Mouse (Mus musculus): ENCODE measurements around the gene Mllt6. TPM values are rescaled to one million over a fixed set of nuclear protein-coding genes. Genes with fewer than 3 reads are reported as not detected.

Mllt6 gene
- polyA plus RNA-seq, 1 experiment from 2014 or later: 4.2 TPM

DNA sequence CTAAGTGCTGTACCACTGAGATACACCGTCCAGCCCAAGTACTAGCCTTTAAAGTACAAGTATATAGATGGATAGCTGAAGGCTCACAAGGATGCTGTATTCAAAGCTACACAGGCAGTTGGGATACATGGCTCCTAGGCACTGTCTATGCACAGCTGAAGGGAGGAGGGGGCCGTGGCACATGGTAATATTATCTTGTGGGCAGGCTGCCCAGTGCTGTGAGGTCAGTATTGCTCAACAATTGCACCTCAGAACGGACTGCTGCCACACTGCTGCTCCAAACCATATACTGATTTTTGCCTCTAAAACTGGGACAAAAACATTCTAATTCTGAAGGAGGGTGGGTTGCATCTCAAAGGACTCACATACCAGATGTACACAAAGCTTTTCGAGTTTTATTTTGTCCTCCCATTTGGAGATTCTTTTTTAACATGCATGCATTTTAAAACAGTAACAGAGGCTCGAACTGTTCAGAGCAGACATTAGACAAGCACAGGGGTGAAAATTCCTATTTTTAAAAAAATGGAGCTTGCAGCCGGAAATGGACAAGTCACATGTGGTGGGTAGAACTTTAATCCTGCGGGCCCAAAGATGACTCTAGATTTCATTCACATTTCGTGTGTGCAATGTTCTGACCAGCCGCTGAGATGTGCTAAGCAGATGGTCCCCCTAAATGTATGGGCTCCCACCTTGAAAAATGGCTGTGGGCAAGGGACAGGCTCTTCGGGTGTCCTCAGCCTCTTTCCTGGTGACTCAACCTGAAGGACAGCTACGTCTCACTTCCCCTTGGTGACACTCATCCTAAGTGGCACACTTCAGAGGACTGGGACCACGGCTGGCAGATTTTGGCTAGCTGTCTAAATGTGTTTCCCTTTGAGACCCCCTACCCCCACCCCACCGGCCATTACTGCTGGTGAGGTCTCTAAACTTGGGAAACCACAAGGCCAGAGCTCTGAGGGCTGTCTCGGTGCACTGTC lies 51.9 kb downstream of the Mllt6 start:
- H3K9me3 ChIP-seq (ENCODE audit: control insufficient read depth, low read length): no peaks in the 10 kb centered on the region
- H3K9ac ChIP-seq (replicated peaks; ENCODE audit: low read depth, low read length): no peak overlapping the region
- no peaks in the 10 kb centered on the region for H3K27me3 ChIP-seq (replicated peaks; ENCODE audit: control insufficient read depth, insufficient read depth, low read length)
- H3K27ac ChIP-seq (ENCODE audit: low read length): no peak overlapping the region; the same call in 1 of the 2 replicates
- H3K4me3 ChIP-seq (replicated peaks; ENCODE audit: low read length): no peak overlapping the region
- 87% methylated on average over 14 of the region's 14 CpGs for WGBS
- H3K4me2 ChIP-seq (ENCODE audit: low read length): no peak overlapping the region
- no peaks in the 10 kb centered on the region for H3K4me1 ChIP-seq (replicated peaks; ENCODE audit: control insufficient read depth, insufficient read depth, low read length)
- ATAC-seq: no peak
- peaks cover 19% of the 10 kb centered on the region for H3K36me3 ChIP-seq (ENCODE audit: control insufficient read depth, insufficient read depth)

DNA sequence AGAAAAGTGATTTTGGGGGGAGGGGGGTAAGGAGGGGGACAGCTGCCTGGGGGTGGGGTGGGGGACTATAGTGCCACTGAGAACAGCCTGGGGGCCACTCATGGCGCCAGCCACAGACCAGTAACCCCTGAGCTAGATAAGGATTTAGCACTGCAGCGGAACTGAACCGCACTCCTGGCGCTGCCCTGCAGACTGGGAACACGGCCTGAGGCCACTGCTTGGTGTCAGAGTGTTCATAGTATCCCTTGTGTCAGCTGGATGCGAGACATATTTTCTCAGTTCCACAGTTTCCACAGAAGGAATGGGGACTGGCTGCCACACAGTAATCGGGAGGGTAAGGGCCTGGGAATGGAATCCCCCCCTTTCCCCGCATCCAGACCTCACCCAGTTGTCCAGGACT lies 52.8 kb downstream of the Mllt6 start:
- H3K9me3 ChIP-seq (ENCODE audit: control insufficient read depth, low read length): no peaks in the 10 kb centered on the region
- no peak overlapping the region for H3K9ac ChIP-seq (replicated peaks; ENCODE audit: low read depth, low read length)
- H3K27ac ChIP-seq (ENCODE audit: low read length): no peak overlapping the region
- H3K4me1 ChIP-seq (replicated peaks; ENCODE audit: control insufficient read depth, insufficient read depth, low read length): no peaks in the 10 kb centered on the region
- peaks cover 20% of the 10 kb centered on the region for H3K36me3 ChIP-seq (ENCODE audit: control insufficient read depth, insufficient read depth)
- ATAC-seq: no peak
- no peaks in the 10 kb centered on the region for H3K27me3 ChIP-seq (replicated peaks; ENCODE audit: control insufficient read depth, insufficient read depth, low read length)
- 91% methylated on average over 8 of the region's 8 CpGs for WGBS
- H3K4me3 ChIP-seq (replicated peaks; ENCODE audit: low read length): no peak overlapping the region
- H3K4me2 ChIP-seq (ENCODE audit: low read length): no peak overlapping the region

DNA sequence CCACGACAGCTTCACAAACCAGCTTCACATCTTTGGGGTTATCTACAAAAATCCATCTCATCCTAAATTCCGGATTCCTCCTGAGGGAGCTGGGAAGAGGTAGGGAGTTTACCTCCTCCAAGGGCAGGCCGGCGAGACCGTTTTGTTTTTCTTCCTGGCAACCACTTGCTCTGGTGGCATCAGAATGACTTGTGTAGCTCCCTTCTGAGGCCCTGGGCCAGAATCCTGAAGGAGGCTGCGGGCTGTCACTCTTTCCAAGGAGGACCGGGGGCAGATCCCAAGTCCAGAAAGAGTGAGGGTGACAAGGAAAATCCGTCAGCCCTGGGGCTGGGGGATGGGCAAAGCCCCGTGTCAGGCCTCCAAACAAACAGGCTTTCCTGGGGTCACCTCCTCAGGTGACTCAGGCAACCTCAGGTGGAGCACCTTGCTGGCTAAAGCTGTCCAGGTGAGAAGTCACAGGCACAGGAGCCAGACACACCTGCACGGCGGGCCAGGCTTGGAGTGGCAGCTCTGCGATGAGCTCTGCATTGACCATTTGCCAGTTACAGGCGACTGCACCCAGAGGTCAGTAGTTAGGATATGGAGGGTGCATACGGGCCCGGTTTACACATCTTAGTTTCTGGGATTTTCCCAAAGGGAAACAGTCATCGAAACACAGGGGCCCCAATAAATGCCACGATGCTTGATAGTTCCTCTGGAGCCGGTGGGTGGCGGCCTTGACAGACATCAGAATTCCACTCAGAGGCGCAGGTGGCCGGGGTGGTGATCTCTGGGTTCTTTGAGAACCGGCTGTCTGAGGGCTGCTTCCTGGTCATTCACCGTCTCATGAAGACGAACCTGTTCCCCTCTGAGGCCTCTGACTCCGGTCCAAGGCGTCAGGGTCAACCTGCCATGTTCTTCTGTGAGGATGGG lies 54.4 kb downstream of the Mllt6 start:
- Histone ChIP-seq H3K9me3 (ENCODE audit: control insufficient read depth, low read length) (no peaks in the 10 kb centered on the region), H3K4me2 (ENCODE audit: low read length) (no peak overlapping the region), H3K9ac (replicated peaks; ENCODE audit: low read depth, low read length) (no peak overlapping the region), H3K4me1 (replicated peaks; ENCODE audit: control insufficient read depth, insufficient read depth, low read length) (no peaks in the 10 kb centered on the region), H3K27me3 (replicated peaks; ENCODE audit: control insufficient read depth, insufficient read depth, low read length) (no peaks in the 10 kb centered on the region), H3K4me3 (replicated peaks; ENCODE audit: low read length) (no peak overlapping the region), H3K36me3 (ENCODE audit: control insufficient read depth, insufficient read depth) (peaks cover 34% of the 10 kb centered on the region), H3K27ac (ENCODE audit: low read length) (no peak overlapping the region)
- 88% methylated on average over 26 of the region's 26 CpGs for WGBS
- no peak for ATAC-seq

DNA sequence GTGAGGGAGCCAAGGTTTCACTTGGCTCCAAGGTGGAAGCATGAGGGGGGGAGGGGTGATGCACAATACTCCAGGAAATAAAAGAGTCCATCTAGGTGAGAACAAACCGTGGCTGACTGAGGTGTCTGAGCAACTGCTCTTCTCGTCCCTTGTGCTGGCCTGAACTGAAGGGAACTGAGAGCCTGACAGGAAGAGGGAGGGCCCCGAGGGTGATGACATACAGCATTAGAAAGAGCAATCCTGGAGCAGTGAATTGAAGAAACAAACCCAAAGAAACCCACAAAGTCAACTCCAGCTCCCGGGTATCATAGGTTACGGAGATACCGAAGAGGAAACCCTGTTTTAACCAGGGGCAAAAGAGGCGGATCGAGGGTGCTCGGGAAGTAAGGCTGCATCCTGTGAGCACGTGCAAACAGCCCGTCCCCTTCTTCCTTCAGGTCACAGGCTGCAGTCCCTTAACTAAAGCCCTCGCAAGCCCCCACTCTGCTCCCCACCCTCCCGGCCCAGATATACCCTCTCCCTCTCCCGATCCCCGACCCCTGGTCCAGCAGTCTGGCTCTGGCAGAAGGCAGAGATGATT lies 55.2 kb downstream of the Mllt6 start:
- Histone ChIP-seq H3K9ac (replicated peaks; ENCODE audit: low read depth, low read length) (no peak overlapping the region), H3K27ac (ENCODE audit: low read length) (no peak overlapping the region), H3K9me3 (ENCODE audit: control insufficient read depth, low read length) (no peaks in the 10 kb centered on the region), H3K4me1 (replicated peaks; ENCODE audit: control insufficient read depth, insufficient read depth, low read length) (no peaks in the 10 kb centered on the region), H3K4me2 (ENCODE audit: low read length) (no peak overlapping the region), H3K36me3 (ENCODE audit: control insufficient read depth, insufficient read depth) (peaks cover 32% of the 10 kb centered on the region), H3K4me3 (replicated peaks; ENCODE audit: low read length) (no peak overlapping the region), H3K27me3 (replicated peaks; ENCODE audit: control insufficient read depth, insufficient read depth, low read length) (no peaks in the 10 kb centered on the region)
- no peak for ATAC-seq
- 89% methylated on average over 15 of the region's 15 CpGs for WGBS

DNA sequence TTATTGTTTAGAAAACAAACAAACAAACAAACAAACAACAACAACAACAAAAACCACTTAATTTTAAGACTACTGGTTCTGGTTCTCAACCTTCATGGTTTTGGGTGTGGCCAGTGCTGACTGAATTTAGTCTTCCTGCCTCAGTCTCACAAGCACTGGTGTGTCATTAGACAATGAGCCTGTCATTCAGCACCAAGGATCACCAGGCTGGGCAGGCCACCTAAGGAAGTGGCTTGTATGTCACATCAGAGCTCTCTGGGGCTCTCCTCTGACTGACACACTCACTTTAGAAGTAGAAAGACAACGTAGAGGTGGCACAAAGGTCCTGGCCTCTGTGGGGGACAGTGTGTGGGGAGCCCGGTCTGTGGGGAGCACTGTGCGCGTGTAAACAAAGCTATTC lies 55.8 kb downstream of the Mllt6 start:
- ATAC-seq: no peak
- 83% methylated on average over 4 of the region's 4 CpGs for WGBS

DNA sequence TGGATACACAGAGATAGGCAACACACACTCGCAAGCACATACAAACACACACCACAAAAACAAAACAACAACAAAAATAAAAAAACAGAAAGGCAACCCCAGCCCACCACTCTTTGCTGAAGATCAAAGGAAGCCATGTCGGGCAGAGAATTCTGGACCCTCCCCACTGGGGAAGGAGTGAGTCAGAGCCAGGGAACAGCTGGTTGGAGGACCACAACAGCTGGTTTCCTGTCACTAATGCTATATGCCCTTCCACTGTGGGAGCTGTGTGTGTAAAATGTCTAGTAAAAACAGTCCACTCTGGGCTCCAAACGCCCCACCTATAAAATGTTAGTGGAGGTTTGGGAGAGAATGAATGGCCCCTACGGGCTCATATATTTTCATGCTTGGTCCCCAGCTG lies 58.1 kb downstream of the Mllt6 start:
- Histone ChIP-seq H3K27ac (ENCODE audit: low read length) (no peak overlapping the region), H3K36me3 (ENCODE audit: control insufficient read depth, insufficient read depth) (peaks cover 43% of the 10 kb centered on the region), H3K4me3 (replicated peaks; ENCODE audit: low read length) (no peak overlapping the region), H3K9me3 (ENCODE audit: control insufficient read depth, low read length) (no peaks in the 10 kb centered on the region), H3K27me3 (replicated peaks; ENCODE audit: control insufficient read depth, insufficient read depth, low read length) (no peaks in the 10 kb centered on the region), H3K4me1 (replicated peaks; ENCODE audit: control insufficient read depth, insufficient read depth, low read length) (no peaks in the 10 kb centered on the region), H3K9ac (replicated peaks; ENCODE audit: low read depth, low read length) (no peak overlapping the region), H3K4me2 (ENCODE audit: low read length) (no peak overlapping the region)
- WGBS: 91% methylated on average over 4 of the region's 4 CpGs
- ATAC-seq: no peak

More for the DNA sequence above, 55.8 kb downstream of the Mllt6 start:
- H3K4me3 ChIP-seq (replicated peaks; ENCODE audit: low read length): no peak overlapping the region
- no peak overlapping the region for H3K4me2 ChIP-seq (ENCODE audit: low read length)
- peaks cover 32% of the 10 kb centered on the region for H3K36me3 ChIP-seq (ENCODE audit: control insufficient read depth, insufficient read depth)
- no peaks in the 10 kb centered on the region for H3K27me3 ChIP-seq (replicated peaks; ENCODE audit: control insufficient read depth, insufficient read depth, low read length)
- no peak overlapping the region for H3K27ac ChIP-seq (ENCODE audit: low read length)
- H3K4me1 ChIP-seq (replicated peaks; ENCODE audit: control insufficient read depth, insufficient read depth, low read length): no peaks in the 10 kb centered on the region
- H3K9ac ChIP-seq (replicated peaks; ENCODE audit: low read depth, low read length): no peak overlapping the region
- H3K9me3 ChIP-seq (ENCODE audit: control insufficient read depth, low read length): no peaks in the 10 kb centered on the region

DNA sequence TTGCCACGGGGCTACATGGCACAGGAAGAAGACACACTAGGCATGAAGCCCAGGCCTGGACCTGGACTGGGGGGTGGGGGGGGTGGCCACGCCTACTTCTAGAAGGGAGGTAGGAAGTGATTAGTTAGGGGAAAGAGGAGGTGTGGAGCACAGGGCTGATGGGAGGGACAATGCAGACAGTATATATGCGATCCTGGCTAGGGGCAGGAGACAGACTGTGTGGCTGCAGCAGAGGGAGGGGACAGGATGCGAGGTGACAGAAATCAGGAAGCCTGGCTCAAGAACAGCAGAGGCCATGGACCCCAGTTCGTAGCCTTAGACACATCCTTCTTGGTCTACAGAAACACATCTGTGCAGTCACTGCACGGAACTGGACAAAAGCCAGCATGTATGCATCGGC lies 60.5 kb downstream of the Mllt6 start:
- H3K36me3 ChIP-seq (ENCODE audit: control insufficient read depth, insufficient read depth): peaks cover 49% of the 10 kb centered on the region
- 83% methylated on average over 7 of the region's 7 CpGs for WGBS
- H3K27ac ChIP-seq (ENCODE audit: low read length): no peak overlapping the region
- no peaks in the 10 kb centered on the region for H3K9me3 ChIP-seq (ENCODE audit: control insufficient read depth, low read length)
- H3K4me2 ChIP-seq (ENCODE audit: low read length): no peak overlapping the region
- H3K4me3 ChIP-seq (replicated peaks; ENCODE audit: low read length): no peak overlapping the region
- no peaks in the 10 kb centered on the region for H3K4me1 ChIP-seq (replicated peaks; ENCODE audit: control insufficient read depth, insufficient read depth, low read length)
- no peak overlapping the region for H3K9ac ChIP-seq (replicated peaks; ENCODE audit: low read depth, low read length)
- no peak for ATAC-seq
- H3K27me3 ChIP-seq (replicated peaks; ENCODE audit: control insufficient read depth, insufficient read depth, low read length): no peaks in the 10 kb centered on the region

DNA sequence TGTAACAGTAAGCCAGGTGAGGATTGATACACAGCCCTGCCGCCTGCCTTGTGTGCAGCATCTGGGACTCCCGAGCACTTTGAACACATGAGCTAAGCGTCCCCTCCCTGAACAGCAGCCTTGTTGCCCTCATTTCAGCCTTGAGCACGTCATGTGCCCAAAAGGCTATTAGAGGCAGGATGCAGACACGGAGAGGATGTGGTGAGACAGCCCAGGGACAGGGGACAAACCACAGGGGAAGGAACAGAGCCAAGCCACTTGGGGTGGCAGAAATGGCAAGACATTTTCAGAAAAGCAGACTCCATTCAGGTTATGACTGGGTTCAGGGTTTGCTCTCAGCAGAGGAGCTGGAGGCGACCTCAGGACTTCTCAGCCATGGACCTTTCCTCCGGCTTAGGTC lies 65.1 kb downstream of the Mllt6 start:
- Histone ChIP-seq H3K27me3 (replicated peaks; ENCODE audit: control insufficient read depth, insufficient read depth, low read length) (no peaks in the 10 kb centered on the region), H3K9ac (replicated peaks; ENCODE audit: low read depth, low read length) (no peak overlapping the region), H3K27ac (ENCODE audit: low read length) (no peak overlapping the region), H3K4me2 (ENCODE audit: low read length) (no peak overlapping the region), H3K4me1 (replicated peaks; ENCODE audit: control insufficient read depth, insufficient read depth, low read length) (no peaks in the 10 kb centered on the region), H3K36me3 (ENCODE audit: control insufficient read depth, insufficient read depth) (peaks cover 23% of the 10 kb centered on the region; the same call in 1 of the 2 replicates), H3K9me3 (ENCODE audit: control insufficient read depth, low read length) (no peaks in the 10 kb centered on the region), H3K4me3 (replicated peaks; ENCODE audit: low read length) (no peak overlapping the region)
- WGBS: 86% methylated on average over 7 of the region's 7 CpGs
- ATAC-seq: no peak

DNA sequence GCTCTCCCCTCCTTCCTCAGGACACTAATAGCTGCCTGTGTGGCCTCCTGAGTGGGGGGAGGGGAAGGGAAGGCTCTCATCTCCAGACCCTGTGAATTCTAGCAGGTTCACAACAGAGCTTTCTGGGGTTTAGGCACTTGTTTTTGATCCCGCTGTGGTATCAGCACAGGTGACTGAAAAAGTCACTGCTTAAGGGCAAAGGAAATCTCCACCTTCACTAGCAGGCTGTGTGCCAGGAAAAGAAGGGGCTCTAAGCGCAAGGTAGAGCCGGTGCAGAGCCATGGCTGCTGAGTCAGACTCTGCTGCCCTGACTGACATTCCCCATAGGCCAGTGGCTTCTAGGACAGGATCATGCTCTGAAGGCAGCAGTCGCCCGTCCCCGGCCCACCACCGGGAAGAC lies 65.5 kb downstream of the Mllt6 start:
- no peak for ATAC-seq
- H3K27me3 ChIP-seq (replicated peaks; ENCODE audit: control insufficient read depth, insufficient read depth, low read length): no peaks in the 10 kb centered on the region
- no peaks in the 10 kb centered on the region for H3K9me3 ChIP-seq (ENCODE audit: control insufficient read depth, low read length)
- H3K4me3 ChIP-seq (replicated peaks; ENCODE audit: low read length): no peak overlapping the region
- no peak overlapping the region for H3K9ac ChIP-seq (replicated peaks; ENCODE audit: low read depth, low read length)
- no peaks in the 10 kb centered on the region for H3K4me1 ChIP-seq (replicated peaks; ENCODE audit: control insufficient read depth, insufficient read depth, low read length)
- H3K36me3 ChIP-seq (ENCODE audit: control insufficient read depth, insufficient read depth): peaks cover 23% of the 10 kb centered on the region; the same call in 1 of the 2 replicates
- no peak overlapping the region for H3K27ac ChIP-seq (ENCODE audit: low read length)
- WGBS: 89% methylated on average over 7 of the region's 7 CpGs
- H3K4me2 ChIP-seq (ENCODE audit: low read length): no peak overlapping the region

All from forebrain, embryonic 16.5 days (tissue).